23 mouse cellular contexts compared by ENCODE assay signal in genomic region chr16:67076169-67076895, GRCm38 (mm10).
"Had no signal": no experiment of that assay in that cellular context is flagged by ENCODE, and none has a peak within 500 bp of the region (broad histone marks: within the 10 kb centered on the region; RNA-seq: fewer than 3 reads in every experiment).

No protein-coding gene starts in this region.

- DNase-seq: kidney, adult 8-10 months; kidney, postnatal 14 days; kidney, postnatal 4 days; left cerebral cortex, postnatal 4 days; liver, postnatal 0 days; lung, embryonic 14.5 days; right cerebral cortex, postnatal 25 days; thymus, adult 2 months; thymus, postnatal 14 days; thymus, postnatal 4 days had no signal

- H3K4me3 ChIP-seq: layer of hippocampus, adult 2 months; limb, embryonic 12.5 days; limb, embryonic 15.5 days; midbrain, embryonic 13.5 days; myocyte; neural tube, embryonic 13.5 days had no signal

- H3K4me1 ChIP-seq: limb, embryonic 12.5 days; limb, embryonic 15.5 days; midbrain, embryonic 13.5 days; neural tube, embryonic 13.5 days had no signal

- ATAC-seq: intestine, postnatal 0 days; liver, postnatal 0 days; lung, postnatal 0 days; midbrain, embryonic 13.5 days; midbrain, embryonic 16.5 days had no signal

- H3K27ac ChIP-seq: layer of hippocampus, adult 2 months; limb, embryonic 12.5 days; limb, embryonic 15.5 days; liver, embryonic 14.5 days; macrophage; midbrain, embryonic 13.5 days; neural tube, embryonic 13.5 days; stomach, postnatal 0 days had no signal

- H3K9me3 ChIP-seq: limb, embryonic 12.5 days; limb, embryonic 15.5 days; midbrain, embryonic 13.5 days; neural tube, embryonic 13.5 days had no signal

- H3K27me3 ChIP-seq: limb, embryonic 12.5 days; limb, embryonic 15.5 days; midbrain, embryonic 13.5 days; neural tube, embryonic 13.5 days had no signal

- H3K36me3 ChIP-seq: limb, embryonic 12.5 days; limb, embryonic 15.5 days; midbrain, embryonic 13.5 days; neural tube, embryonic 13.5 days had no signal

- H3K4me2 ChIP-seq: limb, embryonic 12.5 days; limb, embryonic 15.5 days; liver, embryonic 11.5 days; lung, embryonic 14.5 days; midbrain, embryonic 13.5 days; neural tube, embryonic 13.5 days had no signal

- H3K9ac ChIP-seq: limb, embryonic 12.5 days; limb, embryonic 15.5 days; liver, embryonic 14.5 days; liver, postnatal 0 days; lung, embryonic 14.5 days; midbrain, embryonic 13.5 days; neural tube, embryonic 13.5 days had no signal
